Mouse (Mus musculus) liver, embryonic 14.5 days (tissue): Measurements from ENCODE around the gene Timp2. TPM values are rescaled to one million over a fixed set of nuclear protein-coding genes. Genes with fewer than 3 reads are reported as not detected.

Experiments used
- ATAC-seq: fragments of 200-750 bp; cut with Nextera tagmentation; 2 replicates; pipeline ENCODE4 v1.8.0; 2017; ENCODE audit warnings: moderate number of reproducible peaks, mild to moderate bottlenecking, moderate library complexity; ENCODE audit not compliant: insufficient read depth
- DNase-seq, 3 experiments: peaks; one replicate each; pipeline ENCODE4 v3.0.0-alpha.2; 2012 to 2013; ENCODE audit warnings: low read depth in 3 of 3, low spot score in 3 of 3
- H3K27ac ChIP-seq: fragments of 300-500 bp; sonication (generic); 2 replicates; pipeline ENCODE4 v1.5.1; 2014; ENCODE audit warnings: moderate library complexity, mild to moderate bottlenecking, control low read depth, inconsistent platforms
- H3K27me3 ChIP-seq: fragments of 300-500 bp; sonication (generic); 2 replicates; pipeline ENCODE4 v1.6.1; 2014; ENCODE audit warnings: mild to moderate bottlenecking, low read length, moderate library complexity; ENCODE audit not compliant: control insufficient read depth, insufficient read depth
- H3K36me3 ChIP-seq: fragments of 300-500 bp; sonication (generic); replicated peaks from 2 replicates; pipeline ENCODE4 v1.6.1; 2014; ENCODE audit warnings: low read depth; ENCODE audit not compliant: control insufficient read depth, insufficient read depth
- H3K4me1 ChIP-seq, 2 experiments: fragments of 200-500 bp in 1 of 2; fragments of 300-500 bp in 1 of 2; sonication (generic) in 1 of 2; replicated peaks; 2 replicates each; pipeline ENCODE4 v1.6.1; 2012 to 2014; ENCODE audit warnings: antibody characterized with exemption in 1 of 2, inconsistent platforms in 1 of 2, low read length in 1 of 2; ENCODE audit not compliant: control insufficient read depth in 2 of 2, insufficient read depth in 2 of 2
- H3K4me2 ChIP-seq: fragments of 300-500 bp; sonication (generic); 2 replicates; pipeline ENCODE4 v1.6.1; 2014; ENCODE audit warnings: low read depth, mild to moderate bottlenecking, control low read depth, moderate library complexity
- H3K4me3 ChIP-seq, 2 experiments: fragments of 200-500 bp in 1 of 2; fragments of 300-500 bp in 1 of 2; sonication (generic) in 1 of 2; 2 replicates each; pipeline ENCODE4 v1.5.1; 2012 to 2014; ENCODE audit warnings: low read depth in 2 of 2, low read length in 2 of 2, mild to moderate bottlenecking in 2 of 2, control low read depth in 1 of 2, inconsistent platforms in 1 of 2, moderate library complexity in 1 of 2; ENCODE audit not compliant: insufficient read depth in 1 of 2
- H3K9ac ChIP-seq: fragments of 300-500 bp; sonication (generic); replicated peaks from 2 replicates; pipeline ENCODE4 v1.6.1; 2014; ENCODE audit warnings: mild to moderate bottlenecking, control low read depth, moderate library complexity
- H3K9me3 ChIP-seq: fragments of 300-500 bp; sonication (generic); 2 replicates; pipeline ENCODE4 v1.6.1; 2016; ENCODE audit warnings: low read length, mixed read lengths; ENCODE audit not compliant: control insufficient read depth
- CTCF ChIP-seq: IDR thresholded peaks from 2 replicates; pipeline ENCODE4 v1.5.1; 2016; ENCODE audit warnings: antibody characterized with exemption, low read depth, control low read depth
- EP300 ChIP-seq: IDR thresholded peaks from 2 replicates; pipeline ENCODE4 v1.6.1; 2016; ENCODE audit warnings: antibody characterized with exemption, low read depth
- WGBS: fragments of 180-500 bp; shearing (Covaris S2); extraction: QIAGEN DNeasy Blood & Tissue Kit; methylation state at CpG from one replicate; pipeline ENCODE4 v1.1.7; 2014; ENCODE audit not compliant: insufficient replicate concordance; 5-methylcytosine and 5-hydroxymethylcytosine counted together
- polyA plus RNA-seq, 2 experiments: library from polyadenylated mRNA; depleted of rRNA in 1 of 2; stranded (reverse) in 1 of 2; unstranded in 1 of 2; fragments of >200 nt; fragmentation: Nextera tagmentation in 1 of 2; extraction: Ambion mirVana in 1 of 2; gene quantifications; 2 replicates each; pipeline versions ENCODE4 v1.2.1 to v1.2.3; 2012 to 2014

Gene Timp2
- polyA plus RNA-seq, 2 experiments = 3.2 to 4.6 TPM

GRCm38 (mm10) chr11:118375881-118376280 lies 20.3 kb upstream of the Timp2 start:
- H3K9me3 ChIP-seq = no peaks in the 10 kb centered on the region
- no peak for DNase-seq
- H3K9ac ChIP-seq = no peak overlapping the region
- H3K36me3 ChIP-seq = no peaks in the 10 kb centered on the region
- H3K27me3 ChIP-seq = no peaks in the 10 kb centered on the region
- H3K4me2 ChIP-seq = no peak overlapping the region
- WGBS = 66% methylated on average over 5 of the region's 5 CpGs
- H3K4me1 ChIP-seq = no peaks in the 10 kb centered on the region
- no peak for ATAC-seq
- H3K27ac ChIP-seq = no peak overlapping the region
- TF ChIP-seq EP300 (no peak), CTCF (no peak)
- H3K4me3 ChIP-seq = no peak overlapping the region

GRCm38 (mm10) chr11:118375461-118375860 lies 19.9 kb upstream of the Timp2 start:
- Histone ChIP-seq H3K27me3 (no peaks in the 10 kb centered on the region), H3K9ac (no peak overlapping the region), H3K4me1 (no peaks in the 10 kb centered on the region), H3K4me2 (no peak overlapping the region), H3K27ac (no peak overlapping the region), H3K9me3 (no peaks in the 10 kb centered on the region), H3K36me3 (no peaks in the 10 kb centered on the region), H3K4me3 (no peak overlapping the region)
- no peak for TF ChIP-seq EP300
- no peak for TF ChIP-seq CTCF
- WGBS = 65% methylated on average over 8 of the region's 8 CpGs
- DNase-seq (no peak), ATAC-seq (no peak)

GRCm38 (mm10) chr11:118375006-118375405 lies 19.5 kb upstream of the Timp2 start:
- Histone ChIP-seq H3K36me3 (no peaks in the 10 kb centered on the region), H3K27ac (no peak overlapping the region), H3K9ac (no peak overlapping the region), H3K4me2 (no peak overlapping the region), H3K4me1 (no peaks in the 10 kb centered on the region), H3K27me3 (no peaks in the 10 kb centered on the region), H3K9me3 (no peaks in the 10 kb centered on the region), H3K4me3 (no peak overlapping the region)
- TF ChIP-seq EP300 (no peak), CTCF (no peak)
- DNase-seq (no peak), ATAC-seq (no peak)

GRCm38 (mm10) chr11:118374506-118374905 lies 19.0 kb upstream of the Timp2 start:
- H3K4me1 ChIP-seq = no peaks in the 10 kb centered on the region
- H3K9ac ChIP-seq = no peak overlapping the region
- H3K27ac ChIP-seq = no peak overlapping the region
- no peak overlapping the region for H3K4me2 ChIP-seq
- WGBS = 51% methylated on average over 5 of the region's 5 CpGs
- no peaks in the 10 kb centered on the region for H3K27me3 ChIP-seq
- no peak for DNase-seq
- no peaks in the 10 kb centered on the region for H3K36me3 ChIP-seq
- ATAC-seq = no peak
- TF ChIP-seq CTCF (no peak), EP300 (no peak)
- H3K4me3 ChIP-seq = no peak overlapping the region
- no peaks in the 10 kb centered on the region for H3K9me3 ChIP-seq

- Histone ChIP-seq H3K9me3 (no peaks in the 10 kb centered on the region), H3K4me2 (no peak overlapping the region), H3K36me3 (no peaks in the 10 kb centered on the region), H3K27ac (no peak overlapping the region), H3K27me3 (no peaks in the 10 kb centered on the region), H3K4me1 (no peaks in the 10 kb centered on the region), H3K9ac (no peak overlapping the region), H3K4me3 (no peak overlapping the region)
- TF ChIP-seq EP300 (no peak), CTCF (no peak)
- DNase-seq = no peak
- no peak for ATAC-seq
- 42% methylated on average over 7 of the region's 7 CpGs for WGBS
Observed at GRCm38 (mm10) chr11:118372641-118373040, 17.1 kb upstream of the Timp2 start.
